9 mouse cellular contexts compared by ENCODE assay signal in genomic region chr5:122233695-122234094, GRCm38 (mm10). TPM values are rescaled to one million over a fixed set of nuclear protein-coding genes. Genes with fewer than 3 reads are reported as not detected.
DNase-seq lines count a peak whose midpoint lies in the region; ATAC-seq lines count a peak whose summit lies in the region.
"Had no signal": no experiment of that assay in that cellular context is flagged by ENCODE, and none has a peak within 500 bp of the region (broad histone marks: within the 10 kb centered on the region; RNA-seq: fewer than 3 reads in every experiment).

No protein-coding gene starts in this region.

- DNase-seq in gastrocnemius, adult 18-20 months (ENCODE audit: low spot score) = peak; percentile 15
- DNase-seq in gastrocnemius, postnatal 25 days = no peak
- DNase-seq in B cell, adult 2 months = peak; percentile 84 to 86
- DNase-seq in spleen, postnatal 10 days (ENCODE audit: low spot score in 2 of 2) = peak; percentile 34 to 69
- DNase-seq in ovary, adult 18-20 months (ENCODE audit: low spot score) = no peak
- DNase-seq in testis, postnatal 10 days (ENCODE audit: low spot score) = no peak
- no peak for DNase-seq in right cerebral cortex, postnatal 10 days (ENCODE audit: low spot score in 2 of 2)
- DNase-seq: cerebellum, adult 9-10 months had no signal

- ATAC-seq in inflammation-experienced regulatory T-cells, adult 6 months = peak; percentile 38

RNA-seq across cellular contexts. Expression of gene Hvcn1, which starts 27.1 kb away (rescaled TPM):
- total RNA-seq in gastrocnemius, adult 18-20 months (2021) = 1 to 10 TPM in 1 of 2 experiments, under 1 TPM in 1; 0.80 to 1.2 TPM
- 1 to 10 TPM in 1 of 2 experiments, under 1 TPM in 1; 0.67 to 1.1 TPM for total RNA-seq in gastrocnemius, postnatal 25 days (2021)
- polyA plus RNA-seq in inflammation-experienced regulatory T-cells, adult 6 months (2017; shearing (Covaris generic)) = 10 to 100 TPM; 31.9 to 54.2 (median 48.9) TPM

RNA-seq across cellular contexts. Expression of gene Tctn1, which starts 30.6 kb away (rescaled TPM):
- total RNA-seq in gastrocnemius, adult 18-20 months (2021) = 1 to 10 TPM; 1.3 to 2.0 TPM
- 1 to 10 TPM; 1.9 to 2.2 TPM for total RNA-seq in gastrocnemius, postnatal 25 days (2021)
- polyA plus RNA-seq in inflammation-experienced regulatory T-cells, adult 6 months (2017; shearing (Covaris generic)) = 1 to 10 TPM in 1 of 3 experiments, under 1 TPM in 2; 0.68 to 1.7 (median 0.90) TPM

RNA-seq across cellular contexts. Expression of gene Pptc7, which starts 50.5 kb away (rescaled TPM):
- total RNA-seq in gastrocnemius, adult 18-20 months (2021) = 10 to 100 TPM; 91.6 to 96.4 TPM
- total RNA-seq in gastrocnemius, postnatal 25 days (2021) = 10 to 100 TPM; 78.9 to 87.0 TPM
- polyA plus RNA-seq in inflammation-experienced regulatory T-cells, adult 6 months (2017; shearing (Covaris generic)) = 10 to 100 TPM in 2 of 3 experiments, 1 to 10 TPM in 1; 9.6 to 21.6 (median 20.9) TPM

Comparison
In these comparisons a context has a peak if more than half of its experiments do, and no peak if none do; other contexts are left out.
1. DNase-seq: peak in gastrocnemius, adult 18-20 months (single experiment), B cell, adult 2 months (2 of 2) and spleen, postnatal 10 days (2 of 2); none in gastrocnemius, postnatal 25 days (single experiment), ovary, adult 18-20 months (single experiment), testis, postnatal 10 days (single experiment) and right cerebral cortex, postnatal 10 days (0 of 2).